Mouse (Mus musculus) embryo, embryonic 9.5 days (tissue): ENCODE data around the gene Tnrc18.
A peak's percentile ranks its signal among the peaks of the same experiment; 100 is the strongest.

Experiments
- DNase-seq: peaks from one replicate; pipeline ENCODE4 v3.0.0-alpha.2; 2017; ENCODE audit errors: extremely low spot score

Gene Tnrc18

DNA sequence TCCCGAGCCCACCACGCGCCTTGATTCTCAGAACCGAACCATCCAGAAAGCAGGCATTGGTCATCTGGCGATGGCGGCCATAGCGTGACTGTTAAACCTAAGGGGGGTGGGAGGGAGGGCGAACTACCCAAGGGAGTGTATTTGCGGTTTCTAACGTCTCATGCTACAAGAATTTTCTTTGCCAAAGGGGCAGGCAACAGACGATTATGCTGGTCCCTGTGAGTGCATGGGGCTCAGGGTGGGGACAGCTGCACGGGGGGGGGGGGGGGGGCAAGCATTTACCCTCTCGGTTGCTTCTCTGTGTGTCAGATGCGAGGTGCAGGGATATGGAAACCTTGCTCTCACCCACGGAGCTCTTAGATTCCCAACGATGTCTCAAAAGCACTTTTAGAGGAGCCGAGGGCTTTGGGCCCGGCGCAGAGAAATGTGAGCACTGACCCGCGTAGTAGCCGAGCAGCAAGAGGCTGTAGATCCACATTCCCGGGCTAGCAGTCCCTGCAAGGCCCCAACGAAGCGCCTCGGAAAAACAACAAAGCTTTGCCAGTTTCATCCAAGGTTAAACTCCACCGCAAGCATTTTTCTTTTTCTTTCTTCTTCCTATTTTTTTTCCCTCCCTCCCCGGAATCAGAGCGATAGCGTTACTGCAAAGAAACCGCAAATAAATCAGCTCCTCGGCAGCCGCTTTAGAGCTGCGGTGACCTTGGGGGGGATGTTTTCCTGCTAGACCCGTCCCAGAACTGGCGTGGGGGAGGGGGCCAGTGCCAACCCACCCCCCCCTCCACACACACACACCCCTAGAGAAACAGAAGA is 5.0 kb upstream of the Tnrc18 start:
- peak; percentile 72 for DNase-seq

DNA sequence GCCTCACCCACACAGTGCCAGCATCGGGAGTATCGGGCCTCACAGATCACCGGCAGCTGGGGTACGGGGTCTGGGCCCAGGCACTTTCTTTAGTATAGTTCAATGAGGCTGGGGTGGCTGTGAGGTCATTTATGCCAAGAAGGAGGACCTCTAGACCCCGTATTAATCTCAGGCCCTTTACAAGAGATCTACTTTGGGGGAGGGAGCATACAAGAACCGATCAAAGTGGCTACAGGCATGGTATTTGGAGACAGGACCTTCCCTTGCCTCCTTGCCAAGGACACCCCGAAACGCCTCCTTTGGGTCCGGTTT is 4.5 kb upstream of the Tnrc18 start:
- no peak for DNase-seq

GRCm38 (mm10) chr5:142821266-142821973 is 4.0 kb upstream of the Tnrc18 start:
- peak; percentile 94 for DNase-seq

DNA sequence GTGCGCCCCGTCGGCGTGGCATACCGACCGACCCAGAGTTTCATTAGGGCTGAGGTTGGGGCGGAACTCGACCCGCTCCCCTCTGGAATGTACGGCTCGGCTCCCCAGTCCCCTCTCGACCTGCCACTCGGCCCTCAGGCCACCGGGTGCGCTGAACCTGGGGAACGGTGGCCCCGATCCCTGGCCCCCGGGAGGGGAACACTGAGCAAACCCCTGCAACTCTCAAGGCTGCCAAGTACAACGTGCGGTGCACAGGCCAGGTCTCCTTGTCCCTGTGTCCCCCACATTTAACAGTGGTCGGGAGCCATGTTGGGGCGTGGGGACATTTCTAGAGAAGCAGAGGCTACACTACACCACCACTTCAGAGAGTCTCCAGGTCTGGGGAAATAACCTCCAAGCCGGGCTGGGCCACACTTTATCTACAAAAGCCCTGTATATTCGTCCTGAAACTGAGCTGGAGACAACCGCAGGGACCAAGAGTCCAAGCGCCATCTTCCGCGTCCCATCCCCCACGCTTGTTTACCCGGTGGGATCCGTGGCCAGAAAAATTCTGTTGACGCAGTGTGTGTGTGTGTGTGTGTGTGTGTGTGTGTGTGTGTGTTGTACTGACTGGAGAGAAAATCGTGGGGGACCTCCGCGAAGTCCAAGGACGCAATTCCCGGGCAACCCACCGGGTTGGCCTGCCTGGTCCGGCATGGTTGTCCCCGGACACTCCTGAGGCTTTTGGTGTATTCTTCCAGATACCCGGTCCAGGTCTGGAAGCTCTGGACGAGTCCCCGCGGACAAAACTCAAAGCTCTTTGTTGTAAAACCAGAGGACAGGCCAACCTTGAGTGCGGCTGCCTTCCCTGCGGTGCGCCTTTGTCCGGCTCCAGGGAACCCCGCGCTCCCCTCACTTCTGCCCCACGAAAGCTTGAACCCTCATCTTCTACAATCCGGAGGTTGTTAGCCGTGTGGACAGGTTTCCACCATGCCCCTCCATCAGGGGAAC is 3.1 kb upstream of the Tnrc18 start:
- peak; percentile 79 for DNase-seq

DNA sequence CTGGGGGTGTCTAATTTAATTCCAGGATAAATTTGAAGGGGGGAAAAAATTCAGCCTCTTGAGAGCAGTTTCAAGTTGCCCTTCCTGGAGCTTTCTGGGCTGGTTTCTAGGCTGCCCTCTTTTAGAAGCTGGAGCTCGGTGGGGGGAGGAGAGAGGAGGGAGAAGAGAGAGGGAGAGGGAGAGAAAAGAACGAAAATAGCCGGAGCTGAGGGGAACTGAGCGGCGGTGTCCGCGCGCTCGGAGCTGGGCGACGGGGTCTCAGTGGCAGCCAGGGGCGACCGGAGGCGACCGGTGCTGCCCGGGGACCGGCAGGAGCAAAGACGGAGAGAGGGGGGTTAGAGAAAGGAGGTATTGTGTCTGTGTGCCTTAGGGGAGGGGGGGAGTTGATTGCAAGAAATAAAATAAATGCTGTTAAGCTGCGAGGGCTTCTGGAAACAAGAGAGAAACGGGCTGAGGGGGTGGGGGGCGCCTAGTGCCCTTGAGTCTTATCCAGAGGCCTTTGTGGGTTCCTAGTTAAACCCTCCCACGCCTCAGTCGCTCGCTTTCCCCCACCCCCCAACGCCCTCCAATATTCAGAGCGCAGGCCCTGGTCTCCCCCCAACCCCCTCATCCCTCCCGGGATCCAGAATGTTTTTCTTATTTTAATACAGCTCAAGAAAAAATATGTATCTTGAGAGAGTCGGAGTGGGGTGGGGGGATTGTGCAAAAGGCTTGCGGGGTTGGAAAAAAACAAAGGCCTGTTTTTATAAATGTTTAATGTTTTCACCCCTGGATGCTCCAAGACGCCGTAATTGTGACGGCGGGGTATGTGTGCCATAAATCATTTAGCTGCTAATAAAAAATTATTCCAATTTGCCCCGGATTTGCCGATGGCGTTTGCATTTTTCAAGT is 2.2 kb upstream of the Tnrc18 start:
- DNase-seq, result peak; percentile 84

DNA sequence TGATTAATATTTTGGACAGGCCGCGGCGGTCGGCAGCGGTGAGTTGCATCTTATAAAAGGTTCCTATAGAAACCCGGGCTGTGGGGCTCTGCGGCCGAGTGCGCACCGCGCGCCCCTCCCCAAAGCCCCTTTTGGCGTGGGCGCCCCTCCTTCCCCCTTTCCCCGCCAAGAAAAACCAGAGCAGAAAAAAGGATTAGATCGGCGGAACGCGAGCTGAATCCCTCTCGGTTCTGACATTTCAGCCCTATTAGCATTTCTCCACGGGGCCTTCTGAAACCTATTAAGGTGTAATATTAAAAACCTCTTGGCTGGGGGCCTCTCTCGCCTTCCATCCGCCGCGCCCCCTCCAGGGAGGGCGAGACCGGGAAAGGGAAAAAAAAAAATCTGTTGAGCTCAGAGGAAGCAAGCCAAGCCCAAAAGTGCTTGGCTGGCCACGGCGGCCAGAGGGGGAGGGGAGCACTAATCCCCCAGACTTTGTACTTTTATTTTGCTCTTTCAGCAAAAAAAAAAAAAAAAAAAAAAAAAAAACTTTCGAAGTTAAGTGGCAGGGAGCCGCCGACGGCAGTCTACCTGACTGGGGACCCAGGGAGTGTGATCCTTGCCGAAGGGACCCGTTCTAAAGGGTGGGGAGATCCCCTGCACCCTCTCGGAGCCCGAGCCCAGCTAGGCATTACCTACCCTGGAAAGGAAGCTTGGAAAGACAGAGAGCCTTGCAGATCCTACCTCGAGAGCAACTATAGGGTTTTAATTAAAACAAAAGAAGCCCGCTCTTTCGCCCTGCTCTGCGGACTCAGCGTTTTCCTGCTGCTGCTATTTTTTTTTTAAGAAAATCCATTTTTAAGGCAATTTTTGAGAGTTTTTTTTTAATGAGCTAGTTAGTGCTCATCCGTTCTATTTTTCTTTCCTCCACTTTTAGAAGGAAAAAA is 1.2 kb upstream of the Tnrc18 start:
- peak; percentile 79 for DNase-seq

GRCm38 (mm10) chr5:142816811-142817523 is 495 bp downstream of the Tnrc18 start:
- DNase-seq, result no peak

GRCm38 (mm10) chr5:142816031-142816810 is 1.2 kb downstream of the Tnrc18 start:
- DNase-seq, result peak; percentile 69

- DNase-seq, result peak; percentile 44
These were observed 2.0 kb downstream of the Tnrc18 start for GRCm38 (mm10) chr5:142815421-142816001.

GRCm38 (mm10) chr5:142814711-142815420 is 2.6 kb downstream of the Tnrc18 start:
- peak; percentile 57 for DNase-seq

DNA sequence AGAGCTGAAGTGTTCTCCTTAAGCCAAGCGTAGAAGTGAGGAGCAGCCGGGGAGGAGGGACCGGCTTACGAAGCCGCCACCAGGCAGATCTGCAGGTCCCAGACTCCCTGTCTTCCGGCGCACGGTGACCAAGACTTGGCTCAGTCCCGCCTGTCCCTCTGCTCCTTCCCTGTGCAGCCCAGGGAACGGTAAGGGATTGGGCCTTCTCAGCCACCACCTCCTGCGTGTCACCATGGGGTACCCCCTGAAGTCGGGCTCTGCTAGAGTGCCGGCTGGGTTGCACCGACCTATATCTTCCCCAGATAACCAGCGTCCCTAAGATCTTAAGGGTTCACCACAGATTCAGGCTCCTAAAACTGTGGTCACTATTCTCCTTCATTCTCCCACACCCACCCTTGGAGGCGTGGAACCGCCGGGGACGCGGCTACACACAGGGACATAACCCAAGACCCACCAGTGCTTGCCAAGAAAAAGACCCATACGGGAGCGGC is 3.3 kb downstream of the Tnrc18 start:
- no peak for DNase-seq

DNA sequence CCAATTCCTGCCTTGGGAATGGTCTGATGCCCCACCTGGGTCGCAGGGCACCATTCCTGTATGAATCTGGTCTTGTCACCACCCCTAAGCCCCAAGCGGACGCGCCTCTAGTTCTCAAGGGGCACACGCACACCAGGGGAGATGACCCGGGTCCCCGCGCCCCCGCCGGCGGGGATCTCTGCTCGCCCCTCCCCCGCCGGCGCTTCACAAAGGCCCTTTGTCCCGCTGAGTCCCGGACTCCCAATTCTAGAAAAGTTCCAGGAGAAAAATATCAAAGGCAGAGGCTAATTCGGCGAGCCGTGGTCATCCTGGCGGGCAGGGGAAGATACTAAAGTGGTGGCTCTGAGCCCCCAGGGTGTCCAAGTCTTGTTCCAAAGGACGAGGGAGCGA is 3.7 kb downstream of the Tnrc18 start:
- DNase-seq, result no peak

DNA sequence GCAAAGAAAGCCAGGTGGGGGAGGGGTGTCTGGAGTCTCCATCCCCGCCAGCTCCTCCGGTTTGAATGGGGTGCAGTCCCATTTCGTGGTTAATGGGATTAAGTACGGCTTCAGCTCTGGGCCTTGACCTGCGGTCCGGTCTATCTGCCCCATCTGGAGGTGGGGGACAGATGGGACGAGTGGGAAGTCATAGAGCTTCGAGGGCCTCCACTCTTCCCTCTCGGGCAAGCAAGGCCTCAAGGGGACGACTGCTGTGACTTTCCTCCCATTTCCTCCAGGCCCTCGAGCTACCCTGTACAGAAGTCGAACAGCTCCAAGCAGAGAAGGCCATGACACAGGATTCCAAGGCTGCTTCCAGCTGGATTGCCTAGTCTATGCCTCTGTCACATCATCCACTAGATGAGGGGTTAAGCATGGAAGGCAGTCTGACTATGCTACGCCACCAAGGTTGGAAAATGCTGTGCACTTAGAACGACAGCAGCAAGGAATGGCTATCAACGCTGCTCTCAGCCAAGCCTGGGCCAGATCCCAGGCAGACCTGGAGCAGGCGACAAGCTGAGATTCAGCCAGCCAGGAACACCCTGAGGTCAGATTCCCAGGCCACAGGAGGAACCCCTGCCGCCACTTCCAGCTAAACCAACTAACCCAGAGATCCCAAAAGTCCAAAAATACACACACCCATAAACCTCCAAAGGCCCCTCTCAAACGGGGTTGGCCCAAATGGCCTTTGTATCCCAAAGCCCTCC is 4.3 kb downstream of the Tnrc18 start:
- peak; percentile 82 for DNase-seq

GRCm38 (mm10) chr5:142812621-142812975 is 4.9 kb downstream of the Tnrc18 start:
- no peak for DNase-seq

GRCm38 (mm10) chr5:142811870-142812443 is 5.5 kb downstream of the Tnrc18 start:
- DNase-seq, result peak; percentile 60
